Mouse (Mus musculus): ENCODE measurements around the gene Zrsr2. TPM values are rescaled to one million over a fixed set of nuclear protein-coding genes. Genes with fewer than 3 reads are reported as not detected.

The Zrsr2 gene
- polyA plus RNA-seq (2016; fragmentation: Nextera tagmentation; extraction: Ambion mirVana), result 70.3 and 74.3 TPM in 2 replicates

- 19% methylated on average over 27 of the region's 29 CpGs for WGBS
Measured at GRCm38 (mm10) chrX:163958467-163958875, at the start of gene Zrsr2. Gene Zrsr2, minus strand, starts transcription at chrX:163958661.

GRCm38 (mm10) chrX:164004809-164005208 is 46.3 kb upstream of the Zrsr2 start:
- Histone ChIP-seq H3K4me1 (no peaks in the 10 kb centered on the region), H3K4me3 (no peak overlapping the region), H3K9me3 (no peaks in the 10 kb centered on the region), H3K9ac (replicated peaks) (no peak overlapping the region), H3K36me3 (no peaks in the 10 kb centered on the region), H3K4me2 (replicated peaks) (no peak overlapping the region), H3K27ac (replicated peaks) (no peak overlapping the region), H3K27me3 (peaks cover 21% of the 10 kb centered on the region)
- 36% methylated on average over 2 of the region's 2 CpGs for WGBS
- peak; percentile 76; the same call in 1 of the 2 replicates for ATAC-seq (ENCODE audit: low FRiP score, low read depth)

More at GRCm38 (mm10) chrX:163958467-163958875, at the start of gene Zrsr2:
- Histone ChIP-seq H3K4me2 (replicated peaks) (peak within 1 kb of the TSS; percentile 58), H3K9ac (replicated peaks) (peak within 1 kb of the TSS; percentile 62), H3K36me3 (peaks cover 7% of the 10 kb centered on the region; the same call in 1 of the 2 replicates), H3K27ac (replicated peaks) (peak within 1 kb of the TSS; percentile 92), H3K4me3 (peak within 1 kb of the TSS; percentile 65), H3K4me1 (0 out of 2 replicates have a peak, but pooled peaks cover 4% of the 10 kb centered on the region), H3K27me3 (peaks cover 10% of the 10 kb centered on the region), H3K9me3 (no peaks in the 10 kb centered on the region)
- ATAC-seq (ENCODE audit: low FRiP score, low read depth), result peak; percentile 96

- no peak for ATAC-seq (ENCODE audit: low FRiP score, low read depth)
- Histone ChIP-seq H3K36me3 (no peaks in the 10 kb centered on the region), H3K9ac (replicated peaks) (no peak overlapping the region), H3K9me3 (no peaks in the 10 kb centered on the region), H3K4me1 (no peaks in the 10 kb centered on the region), H3K4me3 (no peak overlapping the region), H3K27ac (replicated peaks) (no peak overlapping the region), H3K4me2 (replicated peaks) (no peak overlapping the region), H3K27me3 (peaks cover 25% of the 10 kb centered on the region)
- WGBS, result 85% methylated on average over 1 of the region's 1 CpGs
Measured at GRCm38 (mm10) chrX:163999848-164000247, 41.4 kb upstream of the Zrsr2 start.

GRCm38 (mm10) chrX:163996754-163997153 is 38.3 kb upstream of the Zrsr2 start:
- no peak for ATAC-seq (ENCODE audit: low FRiP score, low read depth)
- no peak overlapping the region for H3K9ac ChIP-seq (replicated peaks)
- 85% methylated on average over 3 of the region's 3 CpGs for WGBS
- H3K36me3 ChIP-seq, result no peaks in the 10 kb centered on the region
- no peaks in the 10 kb centered on the region for H3K9me3 ChIP-seq
- no peak overlapping the region for H3K4me2 ChIP-seq (replicated peaks)
- peaks cover 25% of the 10 kb centered on the region for H3K27me3 ChIP-seq
- no peaks in the 10 kb centered on the region for H3K4me1 ChIP-seq
- no peak overlapping the region for H3K27ac ChIP-seq (replicated peaks)
- no peak overlapping the region for H3K4me3 ChIP-seq

- Histone ChIP-seq H3K4me2 (replicated peaks) (no peak overlapping the region), H3K36me3 (no peaks in the 10 kb centered on the region), H3K4me3 (no peak overlapping the region), H3K9me3 (no peaks in the 10 kb centered on the region), H3K27me3 (peaks cover 12% of the 10 kb centered on the region; the same call in 1 of the 2 replicates), H3K4me1 (no peaks in the 10 kb centered on the region), H3K9ac (replicated peaks) (no peak overlapping the region), H3K27ac (replicated peaks) (no peak overlapping the region)
- WGBS, result 63% methylated on average over 3 of the region's 3 CpGs
- no peak for ATAC-seq (ENCODE audit: low FRiP score, low read depth)
Measured at GRCm38 (mm10) chrX:163987718-163988374, 29.4 kb upstream of the Zrsr2 start.

GRCm38 (mm10) chrX:163982129-163982528 is 23.7 kb upstream of the Zrsr2 start:
- no peak for ATAC-seq (ENCODE audit: low FRiP score, low read depth)
- no peak overlapping the region for H3K4me2 ChIP-seq (replicated peaks)
- 92% methylated on average over 6 of the region's 6 CpGs for WGBS
- peaks cover 17% of the 10 kb centered on the region; the same call in 1 of the 2 replicates for H3K27me3 ChIP-seq
- no peaks in the 10 kb centered on the region for H3K9me3 ChIP-seq
- no peaks in the 10 kb centered on the region for H3K4me1 ChIP-seq
- no peak overlapping the region for H3K27ac ChIP-seq (replicated peaks)
- H3K4me3 ChIP-seq, result no peak overlapping the region
- no peaks in the 10 kb centered on the region for H3K36me3 ChIP-seq
- H3K9ac ChIP-seq (replicated peaks), result no peak overlapping the region

GRCm38 (mm10) chrX:163981500-163981899 is 23.0 kb upstream of the Zrsr2 start:
- Histone ChIP-seq H3K9ac (replicated peaks) (no peak overlapping the region), H3K4me3 (no peak overlapping the region), H3K9me3 (no peaks in the 10 kb centered on the region), H3K27ac (replicated peaks) (no peak overlapping the region), H3K27me3 (peaks cover 13% of the 10 kb centered on the region; the same call in 1 of the 2 replicates), H3K4me2 (replicated peaks) (no peak overlapping the region), H3K4me1 (no peaks in the 10 kb centered on the region), H3K36me3 (no peaks in the 10 kb centered on the region)
- WGBS, result 53% methylated on average over 4 of the region's 4 CpGs
- ATAC-seq (ENCODE audit: low FRiP score, low read depth), result no peak

- Histone ChIP-seq H3K4me1 (no peaks in the 10 kb centered on the region), H3K9me3 (no peaks in the 10 kb centered on the region), H3K36me3 (no peaks in the 10 kb centered on the region), H3K4me2 (replicated peaks) (no peak overlapping the region), H3K9ac (replicated peaks) (no peak overlapping the region), H3K27me3 (peaks cover 13% of the 10 kb centered on the region; the same call in 1 of the 2 replicates), H3K27ac (replicated peaks) (no peak overlapping the region), H3K4me3 (no peak overlapping the region)
- WGBS, result 100% methylated on average over 1 of the region's 1 CpGs
- no peak for ATAC-seq (ENCODE audit: low FRiP score, low read depth)
Measured at GRCm38 (mm10) chrX:163981092-163981491, 22.6 kb upstream of the Zrsr2 start.

- peak overlapping the region; percentile 65 for H3K4me3 ChIP-seq
- peaks cover 10% of the 10 kb centered on the region; the same call in 1 of the 2 replicates for H3K27me3 ChIP-seq
- 20% methylated on average over 57 of the region's 67 CpGs for WGBS
- no peaks in the 10 kb centered on the region for H3K9me3 ChIP-seq
- ATAC-seq (ENCODE audit: low FRiP score, low read depth), result peak; percentile 93
- peak overlapping the region; percentile 62 for H3K9ac ChIP-seq (replicated peaks)
- H3K36me3 ChIP-seq, result peaks cover 7% of the 10 kb centered on the region; the same call in 1 of the 2 replicates
- peak overlapping the region; percentile 92 for H3K27ac ChIP-seq (replicated peaks)
- 0 out of 2 replicates have a peak, but pooled peaks cover 4% of the 10 kb centered on the region for H3K4me1 ChIP-seq
- peak overlapping the region; percentile 58 for H3K4me2 ChIP-seq (replicated peaks)
Measured at GRCm38 (mm10) chrX:163957803-163958466, 526 bp downstream of the Zrsr2 start.

GRCm38 (mm10) chrX:163957381-163957780 is 1.1 kb downstream of the Zrsr2 start:
- Histone ChIP-seq H3K4me2 (replicated peaks) (peak overlapping the region; percentile 58), H3K36me3 (peaks cover 7% of the 10 kb centered on the region; the same call in 1 of the 2 replicates), H3K4me1 (0 out of 2 replicates have a peak, but pooled peaks cover 4% of the 10 kb centered on the region), H3K4me3 (peak overlapping the region; percentile 65), H3K9ac (replicated peaks) (peak overlapping the region; percentile 62), H3K27ac (replicated peaks) (peak overlapping the region; percentile 92), H3K27me3 (peaks cover 10% of the 10 kb centered on the region; the same call in 1 of the 2 replicates), H3K9me3 (no peaks in the 10 kb centered on the region)
- WGBS, result 40% methylated on average over 12 of the region's 12 CpGs
- ATAC-seq (ENCODE audit: low FRiP score, low read depth), result 0 out of 2 replicates have a peak, but pooled peaks have one; percentile 3

GRCm38 (mm10) chrX:163951618-163952017 is 6.8 kb downstream of the Zrsr2 start:
- Histone ChIP-seq H3K4me3 (no peak overlapping the region), H3K27ac (replicated peaks) (no peak overlapping the region), H3K9me3 (no peaks in the 10 kb centered on the region), H3K4me1 (no peaks in the 10 kb centered on the region), H3K4me2 (replicated peaks) (no peak overlapping the region), H3K36me3 (peaks cover 22% of the 10 kb centered on the region), H3K9ac (replicated peaks) (no peak overlapping the region), H3K27me3 (0 out of 2 replicates have a peak, but pooled peaks cover under 1% of the 10 kb centered on the region)
- WGBS, result no CpG with 5 or more reads among the region's 1 CpGs
- no peak for ATAC-seq (ENCODE audit: low FRiP score, low read depth)

- H3K4me3 ChIP-seq, result no peak overlapping the region
- peaks cover 29% of the 10 kb centered on the region; the same call in 1 of the 2 replicates for H3K36me3 ChIP-seq
- H3K4me2 ChIP-seq (replicated peaks), result no peak overlapping the region
- H3K27me3 ChIP-seq, result peaks cover 6% of the 10 kb centered on the region
- no peak for ATAC-seq (ENCODE audit: low FRiP score, low read depth)
- no peak overlapping the region for H3K9ac ChIP-seq (replicated peaks)
- 94% methylated on average over 3 of the region's 3 CpGs for WGBS
- no peaks in the 10 kb centered on the region for H3K9me3 ChIP-seq
- H3K4me1 ChIP-seq, result no peaks in the 10 kb centered on the region
- no peak overlapping the region for H3K27ac ChIP-seq (replicated peaks)
Measured at GRCm38 (mm10) chrX:163944381-163944780, 14.1 kb downstream of the Zrsr2 start.

All from midbrain, embryonic 12.5 days (tissue).